30 mouse cellular contexts compared by ENCODE assay signal in genomic region chr13:38007972-38008371, GRCm38 (mm10).
"Had no signal": no experiment of that assay in that cellular context is flagged by ENCODE, and none has a peak within 500 bp of the region (broad histone marks: within the 10 kb centered on the region; RNA-seq: fewer than 3 reads in every experiment).

No protein-coding gene starts in this region.

- H3K4me1 ChIP-seq: limb, embryonic 10.5 days; limb, embryonic 12.5 days; limb, embryonic 13.5 days; limb, embryonic 15.5 days; lung, embryonic 15.5 days; midbrain, embryonic 10.5 days; midbrain, embryonic 12.5 days; midbrain, embryonic 13.5 days; midbrain, embryonic 15.5 days; neural tube, embryonic 12.5 days had no signal

- H3K36me3 ChIP-seq: limb, embryonic 10.5 days; limb, embryonic 12.5 days; limb, embryonic 13.5 days; limb, embryonic 15.5 days; liver, embryonic 12.5 days; liver, embryonic 13.5 days; liver, embryonic 15.5 days; lung, embryonic 15.5 days; midbrain, embryonic 10.5 days; midbrain, embryonic 12.5 days; midbrain, embryonic 13.5 days; midbrain, embryonic 15.5 days; neural tube, embryonic 12.5 days had no signal

- DNase-seq: left cerebral cortex, postnatal 4 days; liver; liver, embryonic 13.5 days; liver, postnatal 0 days; lung, adult 18-20 months; lung, adult 2 months; lung, embryonic 14.5 days; lung, postnatal 10 days; lung, postnatal 14 days; lung, postnatal 36 days; lung, postnatal 4 days; midbrain, embryonic 14.5 days had no signal

- H3K27ac ChIP-seq: limb, embryonic 10.5 days; limb, embryonic 12.5 days; limb, embryonic 13.5 days; limb, embryonic 15.5 days; liver, embryonic 12.5 days; liver, embryonic 13.5 days; liver, embryonic 14.5 days; liver, embryonic 15.5 days; lung, embryonic 15.5 days; macrophage; midbrain, embryonic 10.5 days; midbrain, embryonic 12.5 days; midbrain, embryonic 13.5 days; midbrain, embryonic 15.5 days; neural tube, embryonic 12.5 days had no signal

- H3K9me3 ChIP-seq: limb, embryonic 10.5 days; limb, embryonic 12.5 days; limb, embryonic 13.5 days; limb, embryonic 15.5 days; liver, embryonic 13.5 days; liver, embryonic 15.5 days; lung, embryonic 15.5 days; midbrain, embryonic 10.5 days; midbrain, embryonic 12.5 days; midbrain, embryonic 13.5 days; midbrain, embryonic 15.5 days; neural tube, embryonic 12.5 days had no signal

- H3K27me3 ChIP-seq: limb, embryonic 12.5 days; limb, embryonic 13.5 days; limb, embryonic 15.5 days; liver, embryonic 13.5 days; liver, embryonic 15.5 days; lung, embryonic 15.5 days; midbrain, embryonic 12.5 days; midbrain, embryonic 13.5 days; midbrain, embryonic 15.5 days; neural tube, embryonic 12.5 days had no signal

- H3K4me3 ChIP-seq: limb, embryonic 10.5 days; limb, embryonic 12.5 days; limb, embryonic 13.5 days; limb, embryonic 15.5 days; liver, embryonic 12.5 days; liver, embryonic 13.5 days; liver, embryonic 15.5 days; lung, embryonic 15.5 days; megakaryocyte, embryonic 14.5 days; midbrain, embryonic 10.5 days; midbrain, embryonic 12.5 days; midbrain, embryonic 13.5 days; midbrain, embryonic 15.5 days; myocyte; neural tube, embryonic 12.5 days had no signal

- H3K9ac ChIP-seq: limb, embryonic 12.5 days; limb, embryonic 13.5 days; limb, embryonic 15.5 days; liver, embryonic 12.5 days; liver, embryonic 13.5 days; liver, embryonic 14.5 days; liver, embryonic 15.5 days; liver, postnatal 0 days; lung, embryonic 14.5 days; lung, embryonic 15.5 days; midbrain, embryonic 12.5 days; midbrain, embryonic 13.5 days; midbrain, embryonic 15.5 days; neural tube, embryonic 12.5 days had no signal

- H3K4me2 ChIP-seq: limb, embryonic 12.5 days; limb, embryonic 13.5 days; limb, embryonic 15.5 days; liver, embryonic 11.5 days; liver, embryonic 12.5 days; liver, embryonic 13.5 days; liver, embryonic 15.5 days; lung, embryonic 14.5 days; lung, embryonic 15.5 days; midbrain, embryonic 11.5 days; midbrain, embryonic 12.5 days; midbrain, embryonic 13.5 days; midbrain, embryonic 15.5 days; neural tube, embryonic 12.5 days had no signal
